In genomic region chr12:104976331-104976817, GRCm38 (mm10) we compare ENCODE assay signal across 17 mouse cellular contexts. TPM values are rescaled to one million over a fixed set of nuclear protein-coding genes. Genes with fewer than 3 reads are reported as not detected.
A peak's percentile ranks its signal among the peaks of the same experiment; 100 is the strongest.
DNase-seq lines count a peak whose midpoint lies in the region; ATAC-seq and TF ChIP-seq lines count a peak whose summit lies in the region.
"Had no signal": no experiment of that assay in that cellular context is flagged by ENCODE, and none has a peak within 500 bp of the region (broad histone marks: within the 10 kb centered on the region; RNA-seq: fewer than 3 reads in every experiment).

No protein-coding gene starts in this region.

- WGBS in kidney, embryonic 15.5 days: 31% methylated on average over 8 of the region's 8 CpGs
- WGBS in embryonic facial prominence, embryonic 13.5 days: 21% methylated on average over 8 of the region's 8 CpGs
- WGBS in midbrain, embryonic 14.5 days: 27% methylated on average over 8 of the region's 8 CpGs
- 70% methylated on average over 8 of the region's 8 CpGs for WGBS in heart, embryonic 12.5 days

- no peak overlapping the region for H3K4me3 ChIP-seq in kidney, embryonic 15.5 days (replicated peaks)
- H3K4me3 ChIP-seq in embryonic facial prominence, embryonic 13.5 days: no peak overlapping the region
- no peak overlapping the region for H3K4me3 ChIP-seq in midbrain, embryonic 14.5 days (replicated peaks; ENCODE audit: low read depth, low read length)
- H3K4me3 ChIP-seq in heart, embryonic 12.5 days: no peak overlapping the region
- H3K4me3 ChIP-seq: erythroblast, embryonic 14.5 days had no signal

- H3K9ac ChIP-seq in kidney, embryonic 15.5 days: no peak overlapping the region
- no peak overlapping the region for H3K9ac ChIP-seq in embryonic facial prominence, embryonic 13.5 days
- no peak overlapping the region for H3K9ac ChIP-seq in midbrain, embryonic 14.5 days (replicated peaks; ENCODE audit: low read length)
- no peak overlapping the region for H3K9ac ChIP-seq in heart, embryonic 12.5 days

- no peak for DNase-seq in kidney, postnatal 25 days
- DNase-seq in brain, embryonic 14.5 days (ENCODE audit: low read depth): peak; percentile 55
- peak; percentile 30 for DNase-seq in midbrain, embryonic 14.5 days
- DNase-seq in left cerebral cortex, postnatal 14 days (ENCODE audit: low spot score in 2 of 2): no peak
- DNase-seq: cerebellum, adult 11 months; heart, adult 11 months; kidney, adult 18-20 months; right cerebral cortex, postnatal 4 days; thymus, adult 18-20 months had no signal

- peak overlapping the region; percentile 81 for H3K27ac ChIP-seq in kidney, embryonic 15.5 days
- H3K27ac ChIP-seq in embryonic facial prominence, embryonic 13.5 days: peak overlapping the region; percentile 2; the same call in 1 of the 2 replicates
- H3K27ac ChIP-seq in midbrain, embryonic 14.5 days (replicated peaks; ENCODE audit: low read depth, low read length): no peak overlapping the region
- H3K27ac ChIP-seq in heart, embryonic 12.5 days (ENCODE audit: poor library complexity, severe bottlenecking): no peak overlapping the region

- H3K9me3 ChIP-seq in kidney, embryonic 15.5 days (replicated peaks): no peaks in the 10 kb centered on the region
- no peaks in the 10 kb centered on the region for H3K9me3 ChIP-seq in embryonic facial prominence, embryonic 13.5 days
- H3K9me3 ChIP-seq in midbrain, embryonic 14.5 days (ENCODE audit: control insufficient read depth, low read length): no peaks in the 10 kb centered on the region
- peaks cover 5% of the 10 kb centered on the region; the same call in 1 of the 2 replicates for H3K9me3 ChIP-seq in heart, embryonic 12.5 days (replicated peaks)

- intact Hi-C loops in left cerebral cortex, postnatal 14 days (cut with DNase I): no loop called here

- TF ChIP-seq POLR2A in brain, embryonic 14.5 days (IDR thresholded peaks at IDR 0.05; ENCODE audit: borderline replicate concordance, extremely low read depth, insufficient read depth, insufficient read length, poor library complexity, severe bottlenecking): no peak

- peak; percentile 82 for ATAC-seq in kidney, embryonic 15.5 days (replicated peaks; ENCODE audit: low FRiP score)
- ATAC-seq in embryonic facial prominence, embryonic 13.5 days (ENCODE audit: insufficient number of reproducible peaks, insufficient read depth, low FRiP score, low TSS enrichment, low read depth): no peak; the same call in 1 of the 2 replicates
- no peak for ATAC-seq in midbrain, embryonic 14.5 days (ENCODE audit: low FRiP score, low TSS enrichment)
- no peak for ATAC-seq in heart, embryonic 12.5 days (ENCODE audit: insufficient number of reproducible peaks, low FRiP score)
- ATAC-seq: hindbrain, embryonic 16.5 days; lung, postnatal 0 days had no signal

- no peak for TF ChIP-seq CTCF in brain, embryonic 14.5 days (IDR thresholded peaks at IDR 0.05; ENCODE audit: borderline replicate concordance, extremely low read depth, insufficient read depth, insufficient read length)

- H3K27me3 ChIP-seq in kidney, embryonic 15.5 days: no peaks in the 10 kb centered on the region
- no peaks in the 10 kb centered on the region for H3K27me3 ChIP-seq in embryonic facial prominence, embryonic 13.5 days
- no peaks in the 10 kb centered on the region for H3K27me3 ChIP-seq in midbrain, embryonic 14.5 days (ENCODE audit: control insufficient read depth, insufficient read depth, low read length)
- H3K27me3 ChIP-seq in heart, embryonic 12.5 days (replicated peaks): no peaks in the 10 kb centered on the region; the same call in 1 of the 2 replicates
- H3K27me3 ChIP-seq: megakaryocyte, embryonic 14.5 days had no signal

- H3K4me2 ChIP-seq in kidney, embryonic 15.5 days: no peak overlapping the region
- H3K4me2 ChIP-seq in embryonic facial prominence, embryonic 13.5 days: no peak overlapping the region
- H3K4me2 ChIP-seq in midbrain, embryonic 14.5 days (ENCODE audit: low read length): no peak overlapping the region
- H3K4me2 ChIP-seq in heart, embryonic 12.5 days: no peak overlapping the region
- H3K4me2 ChIP-seq: liver, embryonic 11.5 days had no signal

- H3K36me3 ChIP-seq in kidney, embryonic 15.5 days: no peaks in the 10 kb centered on the region
- no peaks in the 10 kb centered on the region for H3K36me3 ChIP-seq in embryonic facial prominence, embryonic 13.5 days
- no peaks in the 10 kb centered on the region for H3K36me3 ChIP-seq in midbrain, embryonic 14.5 days (ENCODE audit: control insufficient read depth, insufficient read depth, low read length)
- H3K36me3 ChIP-seq in heart, embryonic 12.5 days: no peaks in the 10 kb centered on the region

- H3K4me1 ChIP-seq in kidney, embryonic 15.5 days: peaks cover 31% of the 10 kb centered on the region
- peaks cover 23% of the 10 kb centered on the region for H3K4me1 ChIP-seq in embryonic facial prominence, embryonic 13.5 days
- peaks cover 4% of the 10 kb centered on the region; the same call in 1 of the 2 replicates for H3K4me1 ChIP-seq in midbrain, embryonic 14.5 days (ENCODE audit: control insufficient read depth, insufficient read depth, low read length)
- peaks cover 9% of the 10 kb centered on the region for H3K4me1 ChIP-seq in heart, embryonic 12.5 days (replicated peaks)

RNA-seq across cellular contexts. Expression of gene Syne3, which starts 33.2 kb away (rescaled TPM):
- polyA plus RNA-seq in kidney, embryonic 15.5 days (2015; fragmentation: Nextera tagmentation; extraction: Ambion mirVana): 0.82 TPM in 2 replicates
- 0.34 and 0.44 TPM in 2 replicates for polyA plus RNA-seq in brain, embryonic 14.5 days (2012; rRNA removed)
- 1.3 and 1.6 TPM in 2 replicates for polyA plus RNA-seq in embryonic facial prominence, embryonic 13.5 days (2015; fragmentation: Nextera tagmentation; extraction: Ambion mirVana)
- 0.04 TPM in 1 of 2 replicates, not detected in the other for polyA plus RNA-seq in midbrain, embryonic 14.5 days (2014; fragmentation: Nextera tagmentation; extraction: Ambion mirVana)
- polyA plus RNA-seq in heart, embryonic 12.5 days (2016; fragmentation: Nextera tagmentation; extraction: Ambion mirVana): 0.19 and 0.32 TPM in 2 replicates
- 1 to 10 TPM; 1.1 to 1.4 TPM for total RNA-seq in left cerebral cortex, postnatal 14 days (2021)

RNA-seq across cellular contexts. Expression of gene Glrx5, which starts 56.1 kb away (rescaled TPM):
- 159 and 184 TPM in 2 replicates for polyA plus RNA-seq in kidney, embryonic 15.5 days (2015; fragmentation: Nextera tagmentation; extraction: Ambion mirVana)
- polyA plus RNA-seq in brain, embryonic 14.5 days (2012; rRNA removed): 71.3 and 95.6 TPM in 2 replicates
- 149 and 158 TPM in 2 replicates for polyA plus RNA-seq in embryonic facial prominence, embryonic 13.5 days (2015; fragmentation: Nextera tagmentation; extraction: Ambion mirVana)
- 171 and 175 TPM in 2 replicates for polyA plus RNA-seq in midbrain, embryonic 14.5 days (2014; fragmentation: Nextera tagmentation; extraction: Ambion mirVana)
- 203 and 206 TPM in 2 replicates for polyA plus RNA-seq in heart, embryonic 12.5 days (2016; fragmentation: Nextera tagmentation; extraction: Ambion mirVana)
- total RNA-seq in left cerebral cortex, postnatal 14 days (2021): 10 to 100 TPM; 62.5 to 64.1 TPM

Comparison
In these comparisons a context has a peak if more than half of its experiments do, and no peak if none do; other contexts are left out.
1. H3K27ac ChIP-seq: peak in kidney, embryonic 15.5 days (single experiment) and embryonic facial prominence, embryonic 13.5 days (single experiment); none in midbrain, embryonic 14.5 days (single experiment) and heart, embryonic 12.5 days (single experiment).
2. DNase-seq: peak in brain, embryonic 14.5 days (single experiment) and midbrain, embryonic 14.5 days (single experiment); none in kidney, postnatal 25 days (0 of 2) and left cerebral cortex, postnatal 14 days (0 of 2).